ENCODE assay signal across 21 mouse cellular contexts in the genomic region with DNA sequence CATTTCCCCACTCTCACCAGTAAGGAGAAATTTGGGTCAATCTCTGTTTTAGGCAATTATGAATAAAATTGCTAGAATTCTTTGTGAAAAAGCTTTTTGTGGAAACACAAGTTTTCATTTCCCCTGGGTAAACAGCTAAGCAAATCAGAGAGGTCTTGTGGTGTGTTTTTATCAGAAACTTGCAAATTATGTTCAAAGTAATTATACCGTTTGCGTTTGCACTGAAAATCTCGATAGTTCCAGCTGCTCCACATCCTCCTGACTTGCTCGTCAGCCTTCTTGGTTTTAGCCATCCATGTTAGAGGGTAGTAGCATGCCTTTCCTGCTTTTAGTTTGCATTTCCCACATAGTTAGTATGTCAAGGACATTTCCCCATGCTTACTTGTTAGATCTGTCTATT. TPM values are rescaled to one million over a fixed set of nuclear protein-coding genes. Genes with fewer than 3 reads are reported as not detected.
A peak's percentile ranks its signal among the peaks of the same experiment; 100 is the strongest.
DNase-seq lines count a peak whose midpoint lies in the region; ATAC-seq lines count a peak whose summit lies in the region.
"Had no signal": no experiment of that assay in that cellular context is flagged by ENCODE, and none has a peak within 500 bp of the region (broad histone marks: within the 10 kb centered on the region; RNA-seq: fewer than 3 reads in every experiment).

No protein-coding gene starts in this region.

- H3K4me3 ChIP-seq in liver, embryonic 16.5 days (ENCODE audit: low read depth, low read length) = no peak overlapping the region
- no peak overlapping the region for H3K4me3 ChIP-seq in liver, embryonic 12.5 days
- H3K4me3 ChIP-seq in midbrain, embryonic 11.5 days (ENCODE audit: low read depth, low read length) = no peak overlapping the region
- H3K4me3 ChIP-seq in midbrain, embryonic 14.5 days (replicated peaks; ENCODE audit: low read depth, low read length) = no peak overlapping the region
- H3K4me3 ChIP-seq: embryonic facial prominence, embryonic 10.5 days; embryonic facial prominence, embryonic 12.5 days; forebrain, embryonic 13.5 days; forebrain, embryonic 15.5 days had no signal

- no peak overlapping the region for H3K4me2 ChIP-seq in liver, embryonic 16.5 days (ENCODE audit: low read depth, low read length)
- H3K4me2 ChIP-seq in liver, embryonic 12.5 days = no peak overlapping the region
- H3K4me2 ChIP-seq in midbrain, embryonic 11.5 days = no peak overlapping the region
- no peak overlapping the region for H3K4me2 ChIP-seq in midbrain, embryonic 14.5 days (ENCODE audit: low read length)
- H3K4me2 ChIP-seq: embryonic facial prominence, embryonic 12.5 days; forebrain, embryonic 13.5 days; forebrain, embryonic 15.5 days had no signal

- WGBS in liver, embryonic 16.5 days (ENCODE audit: insufficient replicate concordance) = 58% methylated on average over 4 of the region's 4 CpGs
- 60% methylated on average over 4 of the region's 4 CpGs for WGBS in liver, embryonic 12.5 days (ENCODE audit: insufficient replicate concordance)
- WGBS in midbrain, embryonic 11.5 days = 81% methylated on average over 4 of the region's 4 CpGs
- WGBS in midbrain, embryonic 14.5 days = 82% methylated on average over 4 of the region's 4 CpGs

- H3K4me1 ChIP-seq in liver, embryonic 16.5 days (ENCODE audit: control insufficient read depth, low read depth, low read length) = no peaks in the 10 kb centered on the region
- H3K4me1 ChIP-seq in liver, embryonic 12.5 days = 0 out of 2 replicates have a peak, but pooled peaks cover 9% of the 10 kb centered on the region
- 0 out of 2 replicates have a peak, but pooled peaks cover 3% of the 10 kb centered on the region for H3K4me1 ChIP-seq in midbrain, embryonic 11.5 days (ENCODE audit: control insufficient read depth, insufficient read depth, low read length)
- no peaks in the 10 kb centered on the region for H3K4me1 ChIP-seq in midbrain, embryonic 14.5 days (ENCODE audit: control insufficient read depth, insufficient read depth, low read length)
- H3K4me1 ChIP-seq: embryonic facial prominence, embryonic 12.5 days; forebrain, embryonic 13.5 days had no signal

- H3K27me3 ChIP-seq in liver, embryonic 16.5 days (ENCODE audit: control insufficient read depth, insufficient read depth, low read depth, low read length) = peaks cover 61% of the 10 kb centered on the region
- H3K27me3 ChIP-seq in liver, embryonic 12.5 days (replicated peaks) = peaks cover 80% of the 10 kb centered on the region
- H3K27me3 ChIP-seq in midbrain, embryonic 11.5 days (ENCODE audit: control insufficient read depth, insufficient read depth, low read length) = peaks cover 43% of the 10 kb centered on the region
- peaks cover 51% of the 10 kb centered on the region for H3K27me3 ChIP-seq in midbrain, embryonic 14.5 days (ENCODE audit: control insufficient read depth, insufficient read depth, low read length)

- peak overlapping the region; percentile 54; the same call in 1 of the 2 replicates for H3K27ac ChIP-seq in liver, embryonic 16.5 days (ENCODE audit: low read length)
- no peak overlapping the region for H3K27ac ChIP-seq in liver, embryonic 12.5 days
- H3K27ac ChIP-seq in midbrain, embryonic 11.5 days (ENCODE audit: low read depth, low read length) = no peak overlapping the region
- no peak overlapping the region for H3K27ac ChIP-seq in midbrain, embryonic 14.5 days (replicated peaks; ENCODE audit: low read depth, low read length)
- H3K27ac ChIP-seq: embryonic facial prominence, embryonic 10.5 days; embryonic facial prominence, embryonic 12.5 days; forebrain, embryonic 13.5 days; forebrain, embryonic 15.5 days had no signal

- H3K36me3 ChIP-seq in liver, embryonic 16.5 days (ENCODE audit: control insufficient read depth, insufficient read depth) = no peaks in the 10 kb centered on the region
- H3K36me3 ChIP-seq in liver, embryonic 12.5 days = no peaks in the 10 kb centered on the region
- no peaks in the 10 kb centered on the region for H3K36me3 ChIP-seq in midbrain, embryonic 11.5 days (ENCODE audit: control insufficient read depth, insufficient read depth, low read length)
- no peaks in the 10 kb centered on the region for H3K36me3 ChIP-seq in midbrain, embryonic 14.5 days (ENCODE audit: control insufficient read depth, insufficient read depth, low read length)
- H3K36me3 ChIP-seq: embryonic facial prominence, embryonic 12.5 days; forebrain, embryonic 15.5 days; G1E had no signal

- no peak overlapping the region for H3K9ac ChIP-seq in liver, embryonic 16.5 days (ENCODE audit: low read depth, low read length)
- H3K9ac ChIP-seq in liver, embryonic 12.5 days = no peak overlapping the region
- no peak overlapping the region for H3K9ac ChIP-seq in midbrain, embryonic 11.5 days (ENCODE audit: low read length)
- no peak overlapping the region for H3K9ac ChIP-seq in midbrain, embryonic 14.5 days (replicated peaks; ENCODE audit: low read length)
- H3K9ac ChIP-seq: embryonic facial prominence, embryonic 12.5 days; forebrain, embryonic 13.5 days; forebrain, embryonic 15.5 days; forebrain, postnatal 0 days had no signal

- no peak for ATAC-seq in liver, embryonic 16.5 days (ENCODE audit: low read depth)
- ATAC-seq in liver, embryonic 12.5 days = no peak
- no peak for ATAC-seq in midbrain, embryonic 11.5 days (ENCODE audit: low FRiP score)
- ATAC-seq in midbrain, embryonic 14.5 days (ENCODE audit: low FRiP score, low TSS enrichment) = no peak
- ATAC-seq: activated CD4-positive, CD25-positive, alpha-beta regulatory T cell, adult 4 months; forebrain, embryonic 13.5 days; forebrain, embryonic 15.5 days; forebrain, postnatal 0 days; Patski had no signal

- DNase-seq in midbrain, embryonic 11.5 days (ENCODE audit: low spot score, missing footprints) = peak; percentile 62
- DNase-seq in midbrain, embryonic 14.5 days = no peak
- no peak for DNase-seq in right cerebral cortex, adult 18-20 months
- DNase-seq: adrenal gland, adult 8-10 months; adrenal gland, postnatal 14 days; adrenal gland, postnatal 36 days; cerebellum, adult 11-12 months; cerebellum, adult 2 months; cerebellum, adult 9-10 months; cerebellum, postnatal 10 days; cerebellum, postnatal 25 days; forebrain, postnatal 0 days had no signal

- H3K9me3 ChIP-seq in liver, embryonic 16.5 days (replicated peaks; ENCODE audit: control insufficient read depth, low read length) = no peaks in the 10 kb centered on the region
- no peaks in the 10 kb centered on the region for H3K9me3 ChIP-seq in liver, embryonic 12.5 days (replicated peaks)
- H3K9me3 ChIP-seq in midbrain, embryonic 11.5 days (ENCODE audit: control insufficient read depth, low read length) = no peaks in the 10 kb centered on the region
- no peaks in the 10 kb centered on the region for H3K9me3 ChIP-seq in midbrain, embryonic 14.5 days (ENCODE audit: control insufficient read depth, low read length)
- H3K9me3 ChIP-seq: embryonic facial prominence, embryonic 10.5 days; embryonic facial prominence, embryonic 12.5 days; forebrain, embryonic 13.5 days; forebrain, embryonic 15.5 days had no signal

RNA-seq across cellular contexts. Expression of a gene that starts 3.3 kb away (rescaled TPM):
- 209 and 240 TPM in 2 replicates for polyA plus RNA-seq in liver, embryonic 16.5 days (2015; fragmentation: Nextera tagmentation; extraction: Ambion mirVana)
- 206 and 211 TPM in 2 replicates for polyA plus RNA-seq in liver, embryonic 12.5 days (2016; fragmentation: Nextera tagmentation; extraction: Ambion mirVana)
- 133 and 144 TPM in 2 replicates for polyA plus RNA-seq in midbrain, embryonic 11.5 days (2014; fragmentation: Nextera tagmentation; extraction: Ambion mirVana)
- polyA plus RNA-seq in midbrain, embryonic 14.5 days (2014; fragmentation: Nextera tagmentation; extraction: Ambion mirVana) = 45.1 and 51.0 TPM in 2 replicates
- polyA plus RNA-seq: activated CD4-positive, CD25-positive, alpha-beta regulatory T cell, adult 4 months; G1E had no signal
